Mouse (Mus musculus) forebrain, embryonic 15.5 days (tissue): ENCODE measurements at regions not wholly inside any gene's neighbourhood (a gene's known extent, or its start where the extent isn't known, plus 50 kb on each side); places are given as distances from the start of the nearest gene placed in this dataset.
A peak's percentile ranks its signal among the peaks of the same experiment; 100 is the strongest.
"Not testable (repeated sequence)": the region's sequence is repeated elsewhere in the genome, so short reads cannot be mapped to it uniquely, and the experiment has no call there.

Experiments used
- ATAC-seq: fragments of 200-750 bp; cut with Nextera tagmentation; replicated peaks from 2 replicates; pipeline ENCODE4 v1.8.0; 2017; ENCODE audit warnings: mild to moderate bottlenecking, moderate TSS enrichment, moderate library complexity
- H3K27ac ChIP-seq: fragments of 300-500 bp; sonication (generic); replicated peaks from 2 replicates; pipeline ENCODE4 v1.5.1; 2015; ENCODE audit warnings: mild to moderate bottlenecking, inconsistent platforms
- H3K27me3 ChIP-seq: fragments of 300-500 bp; sonication (generic); 2 replicates; pipeline ENCODE4 v1.6.1; 2015; ENCODE audit warnings: inconsistent platforms
- H3K36me3 ChIP-seq: fragments of 300-500 bp; sonication (generic); 2 replicates; pipeline ENCODE4 v1.6.1; 2015; ENCODE audit warnings: mild to moderate bottlenecking, inconsistent platforms
- H3K4me1 ChIP-seq: fragments of 300-500 bp; sonication (generic); 2 replicates; pipeline ENCODE4 v1.6.1; 2015; ENCODE audit warnings: inconsistent platforms
- H3K4me2 ChIP-seq: fragments of 300-500 bp; sonication (generic); replicated peaks from 2 replicates; pipeline ENCODE4 v1.6.1; 2015; ENCODE audit warnings: mild to moderate bottlenecking, inconsistent platforms
- H3K4me3 ChIP-seq: fragments of 300-500 bp; sonication (generic); 2 replicates; pipeline ENCODE4 v1.5.1; 2015; ENCODE audit warnings: mild to moderate bottlenecking, inconsistent platforms
- H3K9ac ChIP-seq: fragments of 300-500 bp; sonication (generic); replicated peaks from 2 replicates; pipeline ENCODE4 v1.6.1; 2015; ENCODE audit warnings: mild to moderate bottlenecking, inconsistent platforms
- H3K9me3 ChIP-seq: fragments of 300-500 bp; sonication (generic); 2 replicates; pipeline ENCODE4 v1.6.1; 2016; ENCODE audit warnings: inconsistent platforms
- WGBS: fragments of 180-500 bp; shearing (Covaris S2); methylation state at CpG from one replicate; pipeline ENCODE4 v1.1.7; 2015; ENCODE audit warnings: mixed read lengths; 5-methylcytosine and 5-hydroxymethylcytosine counted together

- ATAC-seq: no peak
- WGBS: 46% methylated on average over 4 of the region's 4 CpGs
- Histone ChIP-seq H3K27me3 (no peaks in the 10 kb centered on the region), H3K36me3 (no peaks in the 10 kb centered on the region), H3K4me1 (no peaks in the 10 kb centered on the region), H3K4me3 (no peak overlapping the region), H3K9ac (no peak overlapping the region), H3K27ac (no peak overlapping the region), H3K9me3 (no peaks in the 10 kb centered on the region), H3K4me2 (no peak overlapping the region)
These were observed 58.8 kb downstream of the Emx2 start for GRCm38 (mm10) chr19:59516957-59517356.

- H3K27me3 ChIP-seq: no peaks in the 10 kb centered on the region
- no peak overlapping the region for H3K4me3 ChIP-seq
- peaks cover 8% of the 10 kb centered on the region for H3K4me1 ChIP-seq
- no peak overlapping the region for H3K4me2 ChIP-seq
- no peaks in the 10 kb centered on the region for H3K36me3 ChIP-seq
- no peaks in the 10 kb centered on the region for H3K9me3 ChIP-seq
- 86% methylated on average over 3 of the region's 3 CpGs for WGBS
- ATAC-seq: no peak
- no peak overlapping the region for H3K27ac ChIP-seq
- H3K9ac ChIP-seq: no peak overlapping the region
These were observed 61.0 kb downstream of the Emx2 start for GRCm38 (mm10) chr19:59519156-59519555.

- Histone ChIP-seq H3K4me3 (no peak overlapping the region), H3K4me2 (no peak overlapping the region), H3K27ac (no peak overlapping the region), H3K9ac (no peak overlapping the region), H3K36me3 (no peaks in the 10 kb centered on the region), H3K9me3 (no peaks in the 10 kb centered on the region), H3K27me3 (0 out of 2 replicates have a peak, but pooled peaks cover 3% of the 10 kb centered on the region), H3K4me1 (peaks cover 8% of the 10 kb centered on the region)
- 89% methylated on average over 11 of the region's 11 CpGs for WGBS
- ATAC-seq: no peak
These were observed 64.0 kb downstream of the Emx2 start for GRCm38 (mm10) chr19:59522176-59522575.

DNA sequence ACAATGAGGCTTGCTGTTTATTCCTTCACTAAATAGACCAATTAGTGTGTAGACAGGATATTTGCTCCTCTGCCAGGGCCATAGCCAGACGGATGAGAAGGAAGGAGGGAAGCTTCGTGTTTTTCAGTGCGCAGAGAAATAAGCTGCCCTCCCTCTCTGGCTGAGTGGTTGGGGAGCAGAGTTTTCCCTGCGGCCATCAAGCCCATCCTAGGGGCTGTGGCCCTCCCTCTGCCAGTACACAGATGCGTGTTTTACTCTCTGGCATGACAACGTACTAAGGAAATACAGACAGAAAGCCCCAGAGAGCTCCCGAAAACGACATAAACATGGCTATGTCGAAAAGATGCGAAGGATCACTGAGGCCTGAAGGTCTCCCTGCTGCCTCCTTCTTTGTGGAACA, 65.2 kb downstream of the Emx2 start:
- Histone ChIP-seq H3K9ac (no peak overlapping the region), H3K27ac (no peak overlapping the region), H3K9me3 (no peaks in the 10 kb centered on the region), H3K27me3 (0 out of 2 replicates have a peak, but pooled peaks cover 3% of the 10 kb centered on the region), H3K4me3 (no peak overlapping the region), H3K4me1 (peaks cover 8% of the 10 kb centered on the region), H3K36me3 (no peaks in the 10 kb centered on the region), H3K4me2 (no peak overlapping the region)
- ATAC-seq: no peak
- WGBS: 42% methylated on average over 10 of the region's 10 CpGs

DNA sequence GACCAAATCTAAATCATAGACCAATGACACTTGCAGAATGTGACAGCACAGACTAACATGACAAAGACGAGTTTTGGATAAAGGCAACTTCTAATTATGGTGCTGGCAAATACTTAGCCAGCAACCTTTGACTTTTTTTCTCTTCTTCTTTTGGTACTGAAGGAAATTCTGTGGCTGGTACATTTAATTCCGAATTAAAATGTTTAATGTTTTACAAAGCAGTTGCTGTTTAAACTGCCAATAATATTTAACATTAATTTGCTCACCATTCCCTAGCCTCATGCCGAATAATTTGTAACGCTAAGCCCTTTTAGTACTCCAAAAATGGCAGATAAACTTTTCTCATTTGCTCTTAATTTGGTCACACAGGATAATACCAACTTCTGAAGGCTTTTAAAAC, 105.9 kb downstream of the Emx2 start:
- Histone ChIP-seq H3K9ac (no peak overlapping the region), H3K36me3 (no peaks in the 10 kb centered on the region), H3K27me3 (no peaks in the 10 kb centered on the region), H3K9me3 (no peaks in the 10 kb centered on the region), H3K4me3 (no peak overlapping the region), H3K4me1 (no peaks in the 10 kb centered on the region), H3K4me2 (no peak overlapping the region), H3K27ac (no peak overlapping the region)
- ATAC-seq: no peak
- 78% methylated on average over 4 of the region's 4 CpGs for WGBS

- H3K27me3 ChIP-seq: no peaks in the 10 kb centered on the region
- H3K9me3 ChIP-seq: no peaks in the 10 kb centered on the region
- H3K4me3 ChIP-seq: no peak overlapping the region
- H3K9ac ChIP-seq: no peak overlapping the region
- no peak for ATAC-seq
- no peak overlapping the region for H3K4me2 ChIP-seq
- H3K27ac ChIP-seq: no peak overlapping the region
- H3K36me3 ChIP-seq: no peaks in the 10 kb centered on the region
- no peaks in the 10 kb centered on the region for H3K4me1 ChIP-seq
These were observed 110.7 kb downstream of the Emx2 start for GRCm38 (mm10) chr19:59568907-59569306.

- H3K4me1 ChIP-seq, H3K27me3 ChIP-seq, H3K4me3 ChIP-seq, H3K4me2 ChIP-seq, H3K36me3 ChIP-seq, H3K9me3 ChIP-seq, H3K27ac ChIP-seq, H3K9ac ChIP-seq, ATAC-seq: not testable (repeated sequence)
- 97% methylated on average over 2 of the region's 2 CpGs for WGBS
These were observed 111.4 kb downstream of the Emx2 start for GRCm38 (mm10) chr19:59569590-59569989.

DNA sequence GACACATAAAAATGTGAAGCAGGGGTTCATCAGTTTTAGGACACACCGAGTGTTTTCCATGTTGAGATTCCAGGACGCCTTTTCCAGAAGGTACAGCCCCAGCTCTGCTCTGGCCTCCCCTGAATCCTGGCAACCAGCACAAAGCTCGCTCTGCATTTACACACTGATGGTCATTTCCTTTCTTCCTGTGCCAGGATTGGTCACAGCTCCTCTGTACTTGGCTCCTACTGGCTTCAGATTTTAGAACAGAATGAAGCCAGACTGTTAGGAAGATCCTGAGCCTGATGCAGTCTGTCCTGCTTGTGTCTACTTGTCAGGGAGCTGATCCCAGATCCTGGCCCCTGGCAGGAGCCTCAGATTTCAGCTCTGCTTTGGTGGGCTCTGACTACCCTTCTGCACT, 116.2 kb downstream of the Emx2 start:
- 0 out of 2 replicates have a peak, but pooled peaks have one; percentile 38 for ATAC-seq
- no peaks in the 10 kb centered on the region for H3K27me3 ChIP-seq
- WGBS: 49% methylated on average over 3 of the region's 3 CpGs

DNA sequence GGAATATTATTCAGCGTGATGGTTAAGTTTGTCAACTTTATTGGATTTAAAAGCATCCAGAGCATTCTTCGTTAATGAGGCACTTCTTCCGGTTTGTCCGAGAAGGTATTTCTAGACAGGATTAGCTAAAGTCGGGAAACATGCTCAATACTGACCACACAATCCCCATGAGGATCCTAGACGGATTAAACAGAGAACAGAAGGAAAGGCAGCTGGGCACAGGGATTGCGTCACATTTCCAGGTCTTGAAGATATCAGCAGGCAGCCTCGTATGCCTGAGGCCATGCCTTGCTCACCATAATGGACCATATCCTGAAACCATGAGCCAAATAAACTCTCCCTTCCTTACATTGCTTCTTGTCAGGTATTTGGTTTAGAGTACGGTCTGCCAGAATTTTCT, 119.7 kb downstream of the Emx2 start:
- WGBS: 68% methylated on average over 9 of the region's 9 CpGs
- H3K9ac ChIP-seq: no peak overlapping the region
- H3K4me2 ChIP-seq: no peak overlapping the region
- ATAC-seq: no peak
- no peaks in the 10 kb centered on the region for H3K4me1 ChIP-seq
- H3K27me3 ChIP-seq: no peaks in the 10 kb centered on the region
- no peak overlapping the region for H3K4me3 ChIP-seq
- H3K27ac ChIP-seq: no peak overlapping the region
- H3K36me3 ChIP-seq: no peaks in the 10 kb centered on the region
- H3K9me3 ChIP-seq: no peaks in the 10 kb centered on the region

More for the DNA sequence above, 116.2 kb downstream of the Emx2 start:
- Histone ChIP-seq H3K4me3 (no peak overlapping the region), H3K36me3 (no peaks in the 10 kb centered on the region), H3K4me2 (no peak overlapping the region), H3K27ac (no peak overlapping the region), H3K9ac (no peak overlapping the region), H3K4me1 (no peaks in the 10 kb centered on the region), H3K9me3 (no peaks in the 10 kb centered on the region)

- ATAC-seq: no peak
- Histone ChIP-seq H3K36me3 (no peaks in the 10 kb centered on the region), H3K27ac (no peak overlapping the region), H3K9me3 (no peaks in the 10 kb centered on the region), H3K9ac (no peak overlapping the region), H3K4me3 (no peak overlapping the region), H3K27me3 (no peaks in the 10 kb centered on the region), H3K4me1 (no peaks in the 10 kb centered on the region), H3K4me2 (no peak overlapping the region)
- 97% methylated on average over 1 of the region's 1 CpGs for WGBS
These were observed 121.5 kb downstream of the Emx2 start for GRCm38 (mm10) chr19:59579676-59580075.

DNA sequence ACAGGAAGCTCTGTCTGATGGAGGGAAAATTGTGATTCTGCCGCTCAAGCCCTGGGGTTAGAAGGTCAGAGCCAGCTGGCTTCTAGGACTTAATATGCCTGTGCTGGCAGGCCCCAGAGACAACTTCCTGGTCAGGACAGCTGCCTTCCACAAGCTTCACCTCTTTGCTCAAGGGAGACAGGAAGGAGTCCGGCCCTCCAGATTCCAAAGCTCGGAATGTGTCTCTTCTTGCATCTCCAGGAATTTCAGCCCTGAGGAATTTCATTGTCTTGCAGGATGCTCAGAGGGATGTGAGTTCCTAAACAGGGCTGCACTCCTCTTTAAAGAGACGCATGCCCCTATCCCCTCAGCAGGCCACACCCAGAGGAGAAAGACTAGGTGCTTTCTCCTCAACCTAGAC, 127.7 kb downstream of the Emx2 start:
- no peaks in the 10 kb centered on the region for H3K36me3 ChIP-seq
- WGBS: 61% methylated on average over 4 of the region's 4 CpGs
- 0 out of 2 replicates have a peak, but pooled peaks cover 4% of the 10 kb centered on the region for H3K27me3 ChIP-seq
- no peaks in the 10 kb centered on the region for H3K9me3 ChIP-seq
- H3K9ac ChIP-seq: no peak overlapping the region
- no peak overlapping the region for H3K27ac ChIP-seq
- no peak overlapping the region for H3K4me3 ChIP-seq
- ATAC-seq: no peak
- H3K4me1 ChIP-seq: peaks cover 5% of the 10 kb centered on the region
- no peak overlapping the region for H3K4me2 ChIP-seq

- H3K9me3 ChIP-seq: no peaks in the 10 kb centered on the region
- H3K36me3 ChIP-seq: no peaks in the 10 kb centered on the region
- no peak for ATAC-seq
- H3K27ac ChIP-seq: no peak overlapping the region
- WGBS: 78% methylated on average over 12 of the region's 12 CpGs
- H3K4me2 ChIP-seq: no peak overlapping the region
- no peak overlapping the region for H3K4me3 ChIP-seq
- H3K9ac ChIP-seq: no peak overlapping the region
- H3K27me3 ChIP-seq: 0 out of 2 replicates have a peak, but pooled peaks cover 4% of the 10 kb centered on the region
- peaks cover 5% of the 10 kb centered on the region for H3K4me1 ChIP-seq
These were observed 129.1 kb downstream of the Emx2 start for GRCm38 (mm10) chr19:59587303-59587702.

DNA sequence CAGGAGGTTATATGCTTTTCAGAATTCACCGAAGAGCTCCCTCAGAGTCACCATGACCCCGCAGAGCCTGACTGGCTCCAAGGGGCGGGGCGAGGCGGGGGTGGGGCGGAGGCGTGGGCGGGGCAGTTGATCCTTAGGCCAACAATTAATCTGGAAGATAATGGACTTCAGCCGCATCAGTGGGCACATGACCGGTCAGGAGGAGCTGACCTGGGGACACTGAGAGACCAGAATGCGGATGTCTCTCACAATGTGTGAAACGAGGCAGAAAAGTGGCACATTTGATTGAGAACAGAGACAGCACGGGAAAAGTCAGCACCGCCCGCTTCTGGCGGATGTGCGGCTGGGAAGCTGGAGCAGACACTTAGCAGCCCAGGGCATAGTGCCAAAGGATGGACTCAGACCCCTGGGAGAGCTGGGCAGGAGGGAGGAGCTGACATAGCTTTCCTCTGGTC, 129.9 kb downstream of the Emx2 start:
- peak overlapping the region; percentile 23 for H3K4me3 ChIP-seq
- WGBS: 1% methylated on average over 17 of the region's 17 CpGs
- no peak overlapping the region for H3K9ac ChIP-seq
- H3K36me3 ChIP-seq: no peaks in the 10 kb centered on the region
- H3K4me2 ChIP-seq: peak overlapping the region; percentile 43
- no peak for ATAC-seq
- H3K27ac ChIP-seq: no peak overlapping the region
- 0 out of 2 replicates have a peak, but pooled peaks cover 4% of the 10 kb centered on the region for H3K27me3 ChIP-seq
- no peaks in the 10 kb centered on the region for H3K9me3 ChIP-seq
- peaks cover 5% of the 10 kb centered on the region for H3K4me1 ChIP-seq
